Mouse (Mus musculus) adrenal gland, postnatal 10 days (tissue): Measurements from ENCODE around the gene Bahcc1. TPM values are rescaled to one million over a fixed set of nuclear protein-coding genes. Genes with fewer than 3 reads are reported as not detected.
A peak's percentile ranks its signal among the peaks of the same experiment; 100 is the strongest.

Experiments
- DNase-seq: peaks from one replicate; pipeline ENCODE4 v3.0.0; 2021; ENCODE audit warnings: mixed read lengths
- total RNA-seq, 2 experiments: library from RNA; stranded (reverse); gene quantifications; 2 replicates each; pipeline ENCODE4 v1.2.3; 2021

Bahcc1 gene
- total RNA-seq, 2 experiments from 2014 or later = 13.8 to 20.5 TPM

- DNase-seq = peak; percentile 19
These were observed 3.8 kb upstream of the Bahcc1 start for GRCm38 (mm10) chr11:120228911-120229437.

DNA sequence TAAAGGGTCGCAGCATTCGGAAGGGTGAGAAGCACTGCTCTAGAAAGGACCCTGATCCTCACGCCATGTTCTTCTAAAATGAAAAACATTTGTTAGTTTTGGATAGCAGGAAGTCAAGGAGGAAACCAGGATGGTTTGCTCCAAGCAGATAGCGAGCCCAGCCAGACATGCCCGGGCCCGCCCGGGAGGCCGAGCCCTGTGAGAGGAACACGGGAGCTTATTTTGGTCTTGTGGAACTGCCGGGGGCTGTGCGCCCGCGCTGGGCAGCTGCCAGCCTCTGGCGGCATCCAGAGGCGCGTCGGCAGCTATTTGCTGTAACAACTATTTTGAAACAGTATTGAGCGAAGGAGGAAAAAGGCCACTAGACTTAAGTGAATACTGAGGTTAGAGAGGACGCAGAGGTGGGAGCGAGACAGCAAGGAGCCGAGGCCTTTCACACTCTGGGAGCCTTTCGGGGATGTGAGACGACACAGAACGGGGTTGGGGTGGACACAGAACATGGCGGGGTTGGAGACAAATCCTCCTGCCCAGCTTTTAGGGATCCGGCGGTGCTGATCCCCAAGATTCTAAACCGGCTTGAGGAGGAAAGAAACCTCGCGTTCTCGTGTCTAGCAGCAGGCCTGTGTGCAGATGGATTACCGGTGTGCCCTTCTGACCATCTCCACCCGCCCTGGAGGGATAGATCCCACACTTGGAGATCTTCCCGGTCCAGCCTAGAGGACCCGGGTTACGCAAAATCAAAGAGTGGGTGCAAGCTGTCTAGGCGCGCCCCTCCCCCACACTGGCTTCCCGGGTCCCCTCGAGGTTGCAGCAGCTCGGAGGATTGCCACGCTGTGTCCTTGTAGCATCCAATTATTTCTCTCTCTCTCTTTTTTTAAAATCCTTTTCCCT, 2.6 kb upstream of the Bahcc1 start:
- DNase-seq = peak; percentile 83

DNA sequence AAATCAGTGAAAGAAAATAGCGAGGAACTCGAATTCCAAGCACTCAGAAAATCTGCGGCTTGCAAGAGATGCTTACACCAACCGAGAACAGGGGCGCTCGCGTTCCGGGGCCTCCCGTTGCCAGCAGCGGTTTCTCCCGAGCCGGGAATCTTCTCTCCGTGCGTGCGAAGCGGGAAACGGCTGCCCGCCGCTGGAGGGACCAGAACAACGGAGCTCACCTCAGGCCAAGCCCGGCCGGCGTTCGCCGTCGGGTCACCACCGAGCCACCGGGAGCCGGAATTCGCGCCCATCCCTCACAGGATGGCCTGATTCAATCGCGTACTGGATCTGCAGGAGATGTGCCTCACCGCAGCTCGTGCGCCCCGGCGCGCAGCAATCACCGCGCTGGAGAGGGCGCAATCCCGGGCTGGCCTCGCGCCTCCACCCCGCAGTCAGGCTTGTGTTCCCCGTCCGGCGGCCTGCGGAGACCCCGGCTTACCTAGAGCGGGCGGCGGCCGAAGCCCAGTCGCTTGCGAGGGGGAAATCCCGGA, 1.8 kb upstream of the Bahcc1 start:
- DNase-seq = peak; percentile 77

- peak; percentile 100 for DNase-seq
These were observed 1.4 kb upstream of the Bahcc1 start for GRCm38 (mm10) chr11:120231379-120231778.

GRCm38 (mm10) chr11:120233441-120234135, 841 bp downstream of the Bahcc1 start:
- no peak for DNase-seq

DNA sequence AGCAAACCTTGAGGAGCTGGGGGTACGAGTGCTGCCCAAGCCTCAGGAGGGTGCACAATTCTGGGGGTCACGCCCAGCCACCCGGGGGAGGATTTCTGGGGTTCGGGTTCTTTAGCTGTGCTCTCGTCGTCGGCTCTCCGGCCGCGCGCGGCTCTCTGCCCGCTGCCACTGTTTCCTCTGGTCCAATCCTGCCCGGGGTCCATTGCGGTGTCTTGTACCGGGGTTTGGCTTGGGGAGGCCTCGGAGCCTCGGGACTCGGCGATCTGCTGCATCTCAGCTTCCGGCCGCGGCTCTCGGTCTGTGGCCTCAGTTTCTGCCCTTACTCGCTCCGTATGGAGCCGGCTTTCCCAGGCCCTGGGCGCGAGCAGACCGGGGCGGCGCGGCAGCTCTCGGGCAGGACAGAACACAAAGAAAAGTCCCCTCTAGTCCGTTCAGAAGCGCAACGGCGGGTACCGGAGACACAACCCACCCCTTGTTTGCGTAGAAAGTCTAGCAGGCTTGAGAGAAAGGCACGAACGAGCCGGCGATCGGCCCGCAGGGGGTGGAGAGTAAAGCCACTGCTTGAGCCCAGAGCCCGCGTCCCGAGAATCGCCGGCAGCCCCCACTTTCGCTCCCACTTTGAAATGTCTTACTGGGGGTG, 1.5 kb downstream of the Bahcc1 start:
- DNase-seq = no peak

DNA sequence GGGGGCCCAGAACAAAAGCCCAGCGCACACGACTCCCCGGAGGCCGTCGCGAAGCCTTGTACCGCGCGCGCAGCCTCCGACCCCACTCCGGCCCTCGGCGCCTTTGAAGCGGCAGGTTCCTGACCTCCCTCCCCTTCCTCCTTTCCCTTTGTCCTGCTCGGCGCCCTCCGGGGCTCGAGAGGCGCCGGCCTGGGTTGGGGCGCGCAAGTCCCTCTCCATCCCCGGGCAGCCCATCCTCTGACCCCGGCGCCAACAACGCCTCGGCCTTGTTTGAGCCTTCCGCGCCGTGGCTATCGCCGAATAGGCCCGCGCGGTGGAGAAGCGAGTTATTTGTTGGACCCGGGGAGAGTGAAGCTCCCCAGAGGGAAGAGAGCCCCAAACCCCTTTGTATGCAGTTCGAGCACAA, 2.0 kb downstream of the Bahcc1 start:
- DNase-seq = no peak

GRCm38 (mm10) chr11:120235385-120236113, 2.8 kb downstream of the Bahcc1 start:
- DNase-seq = peak; percentile 74

DNA sequence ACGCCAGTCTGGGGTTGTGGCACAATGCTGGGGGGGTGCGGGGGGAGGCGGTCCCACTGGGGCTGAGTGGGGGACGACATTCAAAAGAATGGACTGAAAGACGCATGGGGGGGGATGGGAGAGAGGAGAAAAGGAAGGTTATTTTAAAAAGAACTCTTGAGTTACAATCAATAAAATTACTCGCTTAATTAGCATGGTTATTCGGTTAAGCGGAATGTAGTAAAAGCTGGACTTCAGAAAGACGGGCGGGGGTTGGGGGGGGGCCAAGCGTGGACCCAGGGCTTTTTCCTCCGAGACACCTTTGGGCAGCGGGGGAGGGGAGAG, 3.3 kb downstream of the Bahcc1 start:
- no peak for DNase-seq

- DNase-seq = peak; percentile 69
These were observed 3.9 kb downstream of the Bahcc1 start for GRCm38 (mm10) chr11:120236438-120237165.

GRCm38 (mm10) chr11:120237166-120238131, 4.7 kb downstream of the Bahcc1 start:
- peak; percentile 72 for DNase-seq

DNA sequence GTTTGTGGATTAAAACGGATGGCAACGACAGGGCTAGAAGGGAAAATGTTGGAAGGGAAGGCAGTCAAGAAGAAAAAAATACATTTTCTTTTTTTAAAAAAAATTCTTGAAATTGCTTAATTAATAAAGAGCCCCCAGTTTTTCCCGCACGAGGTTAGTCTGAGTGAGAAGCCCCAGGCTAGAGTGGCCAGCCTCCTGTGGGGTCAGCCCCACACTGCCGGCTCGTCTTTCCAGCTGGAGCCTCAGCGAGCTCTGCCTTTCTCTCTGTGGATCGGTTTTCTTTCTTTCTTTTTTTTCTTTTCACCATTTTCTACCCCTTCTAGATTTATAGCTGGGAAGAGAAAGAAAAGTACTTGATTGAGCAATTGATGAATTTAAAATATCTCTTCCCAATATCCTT, 5.6 kb downstream of the Bahcc1 start:
- DNase-seq = no peak

DNA sequence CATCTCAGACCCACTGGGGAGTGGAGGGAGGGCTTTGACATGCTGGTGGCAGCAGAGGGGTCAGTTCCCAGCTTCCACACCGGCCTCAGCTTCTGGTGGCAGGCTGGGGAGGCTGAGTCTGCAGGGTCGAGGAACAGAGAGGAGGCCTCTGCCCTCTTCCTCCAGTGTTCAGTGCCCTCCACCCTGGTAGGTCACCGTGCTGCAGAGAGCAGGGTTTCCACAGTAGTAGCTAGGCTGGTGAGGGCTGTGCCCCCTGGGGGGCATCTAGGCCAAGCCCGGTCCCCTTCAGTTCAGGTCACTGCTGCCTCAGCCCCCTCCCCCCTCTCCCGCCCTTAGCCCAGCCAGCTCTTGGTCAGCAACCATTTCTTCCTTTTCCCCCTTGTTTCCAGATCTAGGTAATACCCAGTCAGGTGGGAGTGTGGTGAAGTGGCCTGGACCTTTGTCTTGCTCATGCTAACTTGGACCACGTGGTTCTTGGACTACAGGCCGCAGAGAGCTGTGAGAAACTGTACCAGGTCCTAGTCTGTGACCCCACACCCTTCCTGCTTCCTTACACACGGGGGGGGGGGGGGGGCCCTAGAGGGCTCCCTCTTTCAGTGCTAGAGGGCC, 6.1 kb downstream of the Bahcc1 start:
- DNase-seq = no peak

DNA sequence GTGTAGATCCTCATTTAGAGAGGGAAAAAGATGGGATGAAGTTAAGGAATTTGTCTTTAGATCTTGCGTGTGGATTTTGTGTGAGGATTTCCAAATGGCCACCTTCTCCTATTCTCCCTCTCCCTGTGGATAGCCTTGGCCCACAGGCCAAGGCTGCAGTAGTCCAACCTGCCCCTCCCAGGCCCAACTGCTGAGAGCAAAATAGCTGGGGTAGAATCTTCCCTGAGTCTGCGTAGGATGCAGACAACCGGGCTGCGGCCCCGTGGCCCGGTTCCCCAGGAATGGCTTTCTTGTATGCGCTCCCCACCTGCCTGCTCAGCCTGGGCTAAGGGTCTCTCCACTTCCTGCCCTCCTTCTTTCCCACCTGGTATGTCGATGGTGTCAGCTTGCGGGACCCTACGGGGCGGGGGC, 6.8 kb downstream of the Bahcc1 start:
- DNase-seq = no peak

DNA sequence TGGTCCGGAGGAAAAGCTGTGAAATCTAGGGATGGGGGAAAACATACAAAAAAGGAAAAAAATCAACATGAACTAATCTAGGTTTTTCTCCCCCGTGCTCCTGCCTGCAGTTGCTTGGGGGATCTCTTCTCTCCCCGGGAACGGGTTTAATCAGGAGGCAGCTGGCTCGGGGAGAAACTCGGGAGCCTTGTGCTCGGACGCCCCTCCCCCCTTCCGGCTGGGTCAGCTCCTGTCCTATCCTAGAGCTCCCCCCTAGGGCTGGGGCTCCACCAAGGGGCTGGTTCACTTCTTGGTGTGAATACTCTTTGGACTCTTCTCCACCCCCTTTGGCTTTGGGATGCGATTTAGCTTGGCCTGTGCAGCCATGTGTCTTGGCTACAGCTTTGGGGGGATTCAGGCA, 7.5 kb downstream of the Bahcc1 start:
- peak; percentile 83 for DNase-seq

GRCm38 (mm10) chr11:120240941-120241890, 8.5 kb downstream of the Bahcc1 start:
- DNase-seq = no peak

DNA sequence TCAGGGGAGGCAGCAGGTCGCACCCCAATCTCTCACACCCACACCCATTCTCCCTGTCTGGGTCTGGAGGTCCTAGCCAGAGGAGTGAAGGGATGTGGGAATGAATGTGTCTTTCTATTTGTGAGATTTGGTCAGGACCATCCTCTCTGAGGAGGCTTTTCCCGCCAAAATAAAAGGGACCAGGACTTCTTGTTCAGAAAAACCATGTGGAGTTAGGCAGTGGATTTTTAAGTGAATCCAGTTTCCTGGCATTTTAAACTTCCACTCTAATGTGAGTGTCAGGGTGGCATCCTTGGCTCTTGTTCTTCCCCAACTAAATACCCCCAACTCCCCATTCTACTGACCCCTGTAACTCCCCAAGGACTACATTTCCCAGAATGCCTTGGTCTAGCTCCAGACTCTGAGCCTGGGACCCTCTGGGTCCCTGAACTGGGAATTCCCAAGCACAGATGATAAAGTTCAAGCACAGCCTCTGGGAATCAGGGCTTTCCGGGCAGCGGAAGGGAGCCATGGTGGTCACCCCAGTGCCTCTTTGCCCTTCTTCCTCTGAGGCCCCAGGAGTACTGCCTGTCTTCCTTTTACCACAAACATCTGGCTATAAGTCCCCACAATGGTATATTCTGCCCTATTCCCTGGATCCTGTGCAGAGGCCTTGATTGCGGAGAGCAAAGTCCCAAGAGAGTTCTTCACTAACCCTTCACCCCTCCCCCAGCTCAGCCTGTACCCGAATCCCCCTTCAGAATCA, 9.4 kb downstream of the Bahcc1 start:
- no peak for DNase-seq
